Mouse (Mus musculus) A20 (cell line): ENCODE results near the gene Mvb12a.

Experiments used
- DNase-seq: peaks from one replicate; pipeline ENCODE4 v3.0.0-alpha.2; 2011; ENCODE audit warnings: low read depth, low spot score

Gene Mvb12a

GRCm38 (mm10) chr8:71526272-71526671, 16.4 kb upstream of the Mvb12a start:
- DNase-seq, result no peak

GRCm38 (mm10) chr8:71527162-71527870, 15.4 kb upstream of the Mvb12a start:
- no peak for DNase-seq

- no peak for DNase-seq
Measured at GRCm38 (mm10) chr8:71528362-71529073, 14.2 kb upstream of the Mvb12a start.

- peak; percentile 81 for DNase-seq
Measured at GRCm38 (mm10) chr8:71530735-71531467, 11.8 kb upstream of the Mvb12a start.

DNA sequence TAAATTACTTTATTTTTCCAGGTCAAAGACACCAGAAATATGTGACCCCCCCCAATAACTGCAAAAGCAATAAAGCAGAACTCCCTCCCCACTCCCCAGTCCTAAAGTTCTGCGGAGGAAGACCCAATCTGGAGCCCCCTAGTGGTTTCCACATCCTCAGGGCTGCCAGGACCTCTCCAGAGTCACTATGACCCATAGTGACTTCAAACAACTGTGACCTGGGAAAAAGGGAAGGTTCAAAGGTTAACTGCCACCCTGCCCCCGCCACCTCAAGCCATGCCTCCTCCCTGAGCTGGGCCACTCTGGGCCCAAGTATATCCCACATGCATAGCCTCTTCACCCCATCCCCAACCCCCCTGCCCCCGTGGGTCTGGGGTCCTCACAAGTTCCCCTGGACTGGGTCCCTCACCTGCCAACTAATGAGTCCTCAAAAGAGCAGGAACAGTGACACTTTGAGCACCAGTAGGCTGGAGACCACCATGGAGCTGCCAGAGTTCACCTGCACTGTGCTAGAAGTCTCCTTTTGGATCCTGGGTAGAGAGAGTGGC, 8.4 kb upstream of the Mvb12a start:
- DNase-seq, result no peak

DNA sequence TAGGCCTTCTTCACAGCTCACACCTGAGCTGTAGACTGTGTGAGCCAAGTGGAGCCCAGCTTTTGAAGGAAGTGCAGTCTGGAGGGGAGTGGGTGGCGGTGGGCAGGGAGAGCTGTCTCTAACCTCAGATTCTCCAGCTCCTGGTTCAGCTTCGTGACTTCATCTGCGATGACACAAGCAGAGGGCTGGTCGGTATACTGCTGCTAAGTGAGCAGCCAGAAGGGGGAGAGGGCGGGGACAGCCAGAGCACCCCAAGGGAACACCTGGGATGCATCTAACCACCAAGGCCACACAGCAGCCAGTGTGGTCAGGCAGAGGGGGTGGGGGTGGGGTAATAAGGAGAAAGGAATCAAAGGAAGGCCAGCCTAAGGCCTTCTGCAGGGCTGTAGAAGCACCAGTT, 7.1 kb upstream of the Mvb12a start:
- peak; percentile 72 for DNase-seq

DNA sequence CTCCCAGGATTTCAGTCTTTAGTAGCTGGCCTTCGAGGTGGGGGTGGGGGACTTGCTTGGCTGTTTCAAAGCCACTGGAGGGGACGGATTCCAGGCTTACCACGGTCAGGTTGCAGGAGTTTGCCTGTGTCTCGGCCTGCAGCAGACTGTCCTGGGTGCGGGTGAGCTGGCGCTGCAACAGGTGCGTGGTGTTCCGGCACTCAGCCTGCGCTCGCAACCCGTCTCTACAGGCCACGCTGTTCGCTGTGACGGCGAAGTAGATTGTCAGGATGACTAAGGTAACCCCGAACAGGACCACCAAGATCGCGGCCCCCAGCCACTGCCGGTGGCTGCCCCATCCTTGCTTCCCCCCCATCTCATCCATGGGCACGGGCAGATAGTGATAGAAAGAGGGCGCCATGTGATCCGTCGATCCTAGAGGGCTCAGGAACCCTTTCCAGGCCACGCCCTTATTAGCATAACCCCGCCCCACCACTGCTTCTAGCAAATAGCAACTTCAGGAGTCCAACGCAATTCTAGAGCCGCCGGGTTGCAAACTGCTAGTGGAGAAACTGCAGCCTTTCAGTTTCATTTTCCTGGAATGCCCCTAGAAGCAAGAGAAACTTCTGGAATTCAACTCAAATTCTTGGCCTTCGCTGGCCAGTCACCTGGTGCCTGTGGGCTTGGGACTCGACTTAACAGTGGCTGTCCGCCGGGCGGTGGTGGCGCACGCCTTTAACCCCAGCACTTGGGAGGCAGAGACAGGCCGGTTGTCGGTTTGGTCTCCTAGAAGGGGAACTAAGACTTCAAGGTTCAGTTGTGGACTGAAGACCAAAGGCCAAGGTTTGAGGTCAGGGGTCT, 5.5 kb upstream of the Mvb12a start, which contains the start of gene Bst2:
TSS of gene Bst2 (minus strand) at position 429 of the 840 bp plus-strand sequence.
- DNase-seq, result peak; percentile 97

GRCm38 (mm10) chr8:71543755-71544154, 1.0 kb downstream of the Mvb12a start:
- DNase-seq, result no peak

DNA sequence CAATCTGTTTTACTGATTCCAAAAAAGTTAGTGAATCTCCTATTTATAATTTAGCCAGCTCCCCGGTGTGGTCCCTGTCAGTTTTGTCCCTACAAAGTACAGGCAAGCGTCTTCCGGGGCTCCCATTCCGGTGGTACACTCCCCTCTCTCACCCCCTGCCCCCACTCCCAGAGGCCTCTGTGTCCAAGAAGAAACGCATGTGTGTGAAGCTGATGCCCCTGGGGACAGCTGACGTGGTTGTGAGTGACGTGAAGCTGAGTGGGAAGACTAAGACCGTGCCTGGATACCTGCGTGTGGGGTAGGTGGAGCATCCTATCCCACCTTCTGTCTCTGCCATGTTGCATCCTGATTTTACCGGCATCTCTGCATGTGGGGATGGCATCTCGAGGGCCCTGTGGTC, 2.3 kb downstream of the Mvb12a start:
- DNase-seq, result no peak

- DNase-seq, result no peak
Measured at GRCm38 (mm10) chr8:71547590-71547989, 4.9 kb downstream of the Mvb12a start.

- DNase-seq, result no peak
Measured at GRCm38 (mm10) chr8:71550754-71551153, 8.0 kb downstream of the Mvb12a start.

- DNase-seq, result no peak
Measured at GRCm38 (mm10) chr8:71552770-71553169, 10.0 kb downstream of the Mvb12a start.

GRCm38 (mm10) chr8:71554001-71554400, 11.3 kb downstream of the Mvb12a start:
- no peak for DNase-seq

GRCm38 (mm10) chr8:71554644-71555043, 11.9 kb downstream of the Mvb12a start:
- DNase-seq, result no peak

- DNase-seq, result no peak
Measured at GRCm38 (mm10) chr8:71558071-71558957, 15.6 kb downstream of the Mvb12a start, which contains the start of gene Tmem221. Tmem221 (minus strand) TSS chr8:71558871.

DNA sequence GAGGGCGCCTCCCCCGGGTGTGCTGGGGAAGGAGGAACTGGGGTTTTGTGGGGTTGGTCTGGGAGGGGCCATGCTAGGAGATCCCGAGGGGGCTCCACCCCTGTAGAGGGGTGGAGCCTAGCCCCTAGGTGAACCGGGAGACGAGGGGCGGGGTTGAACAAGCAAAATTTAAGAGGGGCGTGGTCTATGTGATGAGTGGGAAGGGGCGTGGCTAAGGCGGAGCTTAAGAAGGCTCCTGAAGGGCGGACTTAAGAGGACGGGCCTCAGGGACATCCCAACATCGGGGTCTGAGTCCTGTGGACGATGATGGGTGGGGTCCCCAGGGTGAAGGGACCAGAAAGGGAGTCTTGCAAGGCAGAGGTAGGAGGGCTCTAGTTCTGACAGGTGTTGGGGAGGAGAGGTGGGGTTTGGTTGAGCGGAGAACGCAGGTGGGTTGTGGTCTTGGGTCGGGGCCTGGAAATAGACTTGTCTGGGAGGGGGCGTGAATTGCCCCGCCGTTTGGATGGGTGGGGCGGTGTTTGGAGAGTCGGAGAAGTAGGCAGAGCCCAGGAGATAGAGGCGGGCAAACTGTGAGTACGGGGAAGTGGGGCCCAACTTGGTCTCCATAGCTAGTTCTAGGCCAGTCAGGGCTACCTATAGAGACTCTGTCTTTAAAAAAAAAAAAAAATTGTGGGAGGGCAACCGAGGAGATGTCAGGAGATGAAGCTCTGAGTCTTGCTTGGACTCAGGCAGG, 16.4 kb downstream of the Mvb12a start:
- peak; percentile 90 for DNase-seq

GRCm38 (mm10) chr8:71560071-71560470, 17.3 kb downstream of the Mvb12a start:
- no peak for DNase-seq

DNA sequence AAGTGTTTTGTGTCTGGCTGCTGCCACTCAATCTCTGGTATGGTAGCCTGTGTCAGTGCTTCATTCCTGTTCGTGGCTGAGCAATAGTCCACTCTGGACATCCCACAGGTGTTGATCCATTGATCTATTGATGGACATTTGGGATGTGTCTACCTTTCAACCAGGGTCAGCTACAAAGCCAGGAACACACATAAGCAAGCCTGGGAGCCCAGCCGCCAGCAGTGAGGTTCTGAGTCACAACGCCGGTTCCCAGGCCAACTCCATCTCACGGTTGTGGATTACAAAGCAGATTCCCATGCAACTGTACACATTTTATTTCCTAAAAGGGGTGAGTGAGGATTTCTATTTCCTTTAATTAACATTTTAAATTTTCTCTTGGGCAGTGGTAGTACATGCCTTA, 18.0 kb downstream of the Mvb12a start:
- DNase-seq, result no peak

- peak; percentile 80 for DNase-seq
Measured at GRCm38 (mm10) chr8:71561401-71561800, 18.7 kb downstream of the Mvb12a start.
